Mouse (Mus musculus) kidney, adult 2 months (tissue): Measurements from ENCODE around the gene Krt23.

ENCODE experiments used
- CTCF ChIP-seq: fragments of 200-500 bp; conservative IDR thresholded peaks from 2 replicates; pipeline ENCODE4 v1.5.1; 2011; ENCODE audit warnings: low read depth, mild to moderate bottlenecking, control low read depth, low read length, moderate library complexity, mixed read lengths; ENCODE audit not compliant: insufficient read depth, insufficient read length
- POLR2A ChIP-seq: fragments of 200-500 bp; IDR thresholded peaks from one replicate; pipeline ENCODE4 v1.6.1; 2011; ENCODE audit warnings: low read depth, low read length, control low read depth

DNA sequence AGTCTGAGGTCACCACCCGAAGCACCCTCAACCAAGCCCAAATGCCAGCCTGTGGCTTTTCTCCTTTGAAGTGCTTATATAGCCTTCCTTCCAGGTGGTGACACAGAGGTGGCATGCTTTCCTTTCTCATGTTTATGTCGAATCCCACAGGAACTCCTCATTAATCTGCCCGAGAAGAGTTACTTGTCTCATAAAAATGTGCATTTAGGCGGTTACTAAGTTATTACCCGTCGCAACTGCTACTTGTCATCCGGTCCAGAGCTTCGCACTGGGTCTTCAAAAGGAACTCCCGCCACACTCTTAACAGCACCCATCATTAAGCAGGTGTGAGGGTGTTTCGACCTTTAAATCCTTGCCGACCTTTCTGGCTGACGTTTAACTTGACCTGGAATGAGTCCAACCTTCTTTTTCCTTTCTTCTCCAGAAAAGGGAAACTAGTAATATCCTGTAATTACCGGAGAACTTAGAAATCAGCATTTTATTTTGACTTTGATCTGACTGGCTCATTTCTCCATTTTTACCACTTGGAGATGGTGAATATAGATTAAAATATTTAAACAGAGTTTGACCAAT is 28.4 kb upstream of the Krt23 start, which contains the start of gene Krt39:
- TF ChIP-seq CTCF, result no peak
- no peak for TF ChIP-seq POLR2A
